Mouse (Mus musculus) splenic B cell, adult 2 months (primary cell): Measurements from ENCODE around the gene 1700037H04Rik.

Source experiments
- DNase-seq: peaks from one replicate; pipeline ENCODE4 v3.0.0-alpha.2; 2011; ENCODE audit warnings: low read depth, low spot score
- H3K27me3 ChIP-seq: 2 replicates; pipeline ENCODE4 v1.6.1; 2012; ENCODE audit warnings: mild to moderate bottlenecking, low read length, moderate library complexity, mixed read lengths; ENCODE audit not compliant: control insufficient read depth, poor library complexity, insufficient read depth, severe bottlenecking
- H3K36me3 ChIP-seq: 2 replicates; pipeline ENCODE4 v1.6.1; 2012; ENCODE audit warnings: mild to moderate bottlenecking, low read length, moderate library complexity, mixed read lengths; ENCODE audit not compliant: control insufficient read depth, poor library complexity, insufficient read depth, severe bottlenecking

Gene 1700037H04Rik

DNA sequence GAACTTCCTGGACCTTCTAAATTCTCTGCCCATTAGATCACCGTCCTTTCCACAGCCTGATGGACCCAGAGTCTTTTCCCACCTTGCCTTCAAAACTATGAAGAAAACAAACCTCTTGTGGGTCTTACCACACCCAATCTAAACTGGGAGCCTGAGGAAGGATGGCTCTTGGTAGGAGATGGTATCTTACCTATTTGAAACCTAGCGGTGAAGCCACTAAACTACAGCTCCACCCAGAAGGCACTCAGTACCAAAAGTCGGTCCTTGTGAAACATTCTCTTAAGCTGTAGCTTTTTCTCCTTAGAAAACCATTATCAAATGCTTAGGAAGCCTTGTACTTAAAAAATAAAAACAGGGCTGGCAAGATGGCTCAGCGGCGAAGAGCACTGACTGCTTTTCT is 28.4 kb upstream of the 1700037H04Rik start:
- DNase-seq, result no peak
- H3K27me3 ChIP-seq, result no peaks in the 10 kb centered on the region
- peaks cover under 1% of the 10 kb centered on the region; the same call in 1 of the 2 replicates for H3K36me3 ChIP-seq

DNA sequence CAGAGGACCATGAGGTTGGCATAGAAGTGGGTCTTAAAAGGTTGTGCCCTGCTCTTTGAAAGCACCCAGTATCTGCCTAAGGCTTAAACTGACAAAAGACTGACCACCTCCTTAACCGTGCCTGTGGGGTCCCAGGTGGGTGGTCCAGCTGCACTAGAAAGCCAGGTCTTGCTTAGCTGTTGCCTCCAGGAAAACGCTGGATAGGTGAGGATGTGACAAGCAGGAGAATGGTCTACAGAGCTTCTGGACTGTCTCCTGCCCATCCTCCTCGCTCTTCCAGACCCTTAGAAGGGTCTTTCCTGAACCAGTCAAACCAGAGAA is 27.7 kb upstream of the 1700037H04Rik start:
- no peak for DNase-seq
- H3K36me3 ChIP-seq, result no peaks in the 10 kb centered on the region; the same call in 1 of the 2 replicates
- H3K27me3 ChIP-seq, result no peaks in the 10 kb centered on the region

DNA sequence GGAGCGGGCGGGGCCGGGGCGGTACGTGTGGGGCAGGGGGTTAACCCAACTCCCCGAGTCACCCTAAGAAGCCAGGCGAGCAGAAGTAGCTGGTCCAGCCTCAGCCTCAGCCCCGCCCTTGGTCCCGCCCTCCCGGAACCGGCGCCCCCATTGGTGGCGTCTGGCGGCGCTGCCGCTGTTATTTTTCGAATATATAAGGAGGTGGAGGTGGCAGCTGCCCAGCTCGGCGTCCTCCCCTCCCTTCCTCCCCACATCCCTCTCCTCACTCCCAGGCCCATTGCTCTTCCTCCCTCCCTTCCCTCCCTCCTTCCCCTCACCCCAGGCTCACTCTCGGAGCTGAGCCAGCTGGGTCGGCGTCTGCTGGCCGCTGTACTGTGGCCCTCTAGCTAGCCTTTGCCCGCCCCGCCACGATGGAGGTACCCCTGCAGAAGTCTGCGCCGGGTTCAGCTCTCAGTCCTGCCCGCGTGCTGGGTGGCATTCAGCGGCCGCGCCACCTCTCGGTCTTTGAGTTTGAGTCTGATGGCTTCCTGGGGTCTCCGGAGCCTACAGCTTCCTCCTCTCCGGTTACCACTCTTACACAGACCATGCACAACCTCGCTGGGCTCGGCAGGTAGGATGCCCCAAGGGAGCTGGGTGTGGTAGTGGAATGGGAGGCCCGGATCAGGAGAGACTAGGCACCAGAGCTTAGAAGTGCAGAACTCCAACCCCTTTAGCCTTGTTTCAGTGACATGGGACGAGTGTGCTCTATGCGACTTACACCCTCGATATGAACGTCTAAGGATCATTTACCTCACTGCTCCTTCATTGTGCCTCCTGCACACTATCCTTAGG is 27.1 kb upstream of the 1700037H04Rik start, which contains the start of the genes Cdc25b and Spef1:
Cdc25b (plus strand) TSS at position 179 of the 831 bp plus-strand sequence.
Spef1 (minus strand) TSS at position 512 of the 831 bp plus-strand sequence.
- DNase-seq, result peak; percentile 86
- H3K36me3 ChIP-seq, result no peaks in the 10 kb centered on the region; the same call in 1 of the 2 replicates
- no peaks in the 10 kb centered on the region for H3K27me3 ChIP-seq

DNA sequence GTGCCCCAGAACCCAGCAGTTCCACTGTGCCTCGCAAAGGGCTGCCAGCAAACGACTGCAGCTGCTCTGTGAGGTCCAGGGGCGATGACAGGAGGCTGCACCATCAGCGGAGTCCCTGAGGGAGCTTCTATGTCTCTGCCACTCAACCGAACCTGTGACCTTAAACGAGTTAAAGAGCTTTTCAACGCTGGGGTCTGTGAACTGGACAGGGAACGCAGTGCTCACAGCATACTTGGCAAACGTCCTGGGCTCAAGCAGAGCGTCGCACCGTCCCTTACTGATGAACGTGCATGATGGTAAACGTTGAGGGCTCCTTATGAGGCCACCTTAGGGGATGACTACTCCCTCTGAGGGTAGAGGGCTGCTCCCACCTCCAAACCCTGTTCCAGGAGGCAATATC is 26.5 kb upstream of the 1700037H04Rik start:
- H3K27me3 ChIP-seq, result no peaks in the 10 kb centered on the region
- no peaks in the 10 kb centered on the region for H3K36me3 ChIP-seq
- DNase-seq, result no peak

DNA sequence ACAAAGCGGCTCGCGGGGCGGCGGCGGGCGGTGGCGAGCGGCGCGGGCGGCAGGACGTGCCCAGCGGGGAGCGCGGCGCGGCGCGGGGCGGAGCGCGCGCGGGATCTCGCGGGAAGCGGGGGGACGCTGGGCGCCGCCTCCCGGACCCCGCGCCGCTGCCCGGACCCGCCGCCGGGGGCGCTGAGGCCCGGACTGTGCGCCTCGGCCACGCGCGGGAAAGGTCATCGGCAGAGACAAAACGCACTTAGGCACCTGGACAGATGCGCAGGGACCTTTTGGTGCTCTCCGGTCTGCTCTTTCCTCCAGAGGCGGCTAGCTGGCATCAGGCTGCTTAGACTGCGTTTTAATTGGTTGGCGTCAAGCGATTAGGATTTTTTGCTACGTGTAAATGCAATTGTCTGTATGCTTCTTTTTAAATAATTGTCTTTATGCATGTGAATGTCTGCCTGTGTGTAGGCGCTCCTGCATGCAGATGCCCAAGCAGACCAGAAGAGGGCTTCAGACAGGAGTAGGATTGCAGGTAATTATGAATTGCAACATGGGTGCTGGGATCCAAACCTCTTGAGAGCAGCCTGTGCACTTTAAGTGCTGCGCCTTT is 20.2 kb upstream of the 1700037H04Rik start, which contains the start of gene Cenpb:
Cenpb (minus strand) TSS at position 78 of the 598 bp plus-strand sequence.
- no peaks in the 10 kb centered on the region for H3K36me3 ChIP-seq
- peak; percentile 79 for DNase-seq
- no peaks in the 10 kb centered on the region for H3K27me3 ChIP-seq

DNA sequence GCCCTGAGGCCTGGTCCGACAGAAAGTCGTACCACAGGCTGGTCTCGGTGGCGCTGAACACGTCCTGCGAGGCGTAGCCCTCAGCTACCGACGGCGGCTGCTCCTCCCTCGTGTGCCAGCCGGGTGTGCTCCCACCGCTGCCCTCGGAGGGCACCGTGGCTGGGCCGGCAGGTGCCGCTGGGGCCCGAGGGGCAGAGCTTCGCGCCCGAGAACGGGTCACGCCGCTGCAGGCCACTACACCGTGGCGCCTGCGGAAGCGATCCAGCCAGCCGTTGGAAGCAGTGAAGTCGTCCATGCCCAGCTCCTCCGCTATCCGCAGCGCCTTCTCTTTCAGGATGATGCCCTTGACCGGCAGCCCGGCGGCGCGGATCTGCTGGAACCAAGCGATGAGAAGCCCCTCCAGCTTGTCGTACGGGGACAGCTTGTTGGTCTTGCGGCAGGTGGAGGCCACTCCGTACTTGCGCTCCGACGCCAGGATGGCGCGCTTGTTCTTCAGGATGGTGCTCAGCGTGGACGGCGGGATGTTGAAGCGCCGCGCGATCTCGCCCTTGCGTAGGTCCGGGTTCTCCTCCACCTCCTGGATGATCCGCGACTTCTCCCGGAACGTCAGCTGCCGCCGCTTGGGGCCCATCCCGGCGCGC is 19.5 kb upstream of the 1700037H04Rik start:
- H3K36me3 ChIP-seq, result no peaks in the 10 kb centered on the region
- DNase-seq, result peak; percentile 60
- H3K27me3 ChIP-seq, result no peaks in the 10 kb centered on the region

DNA sequence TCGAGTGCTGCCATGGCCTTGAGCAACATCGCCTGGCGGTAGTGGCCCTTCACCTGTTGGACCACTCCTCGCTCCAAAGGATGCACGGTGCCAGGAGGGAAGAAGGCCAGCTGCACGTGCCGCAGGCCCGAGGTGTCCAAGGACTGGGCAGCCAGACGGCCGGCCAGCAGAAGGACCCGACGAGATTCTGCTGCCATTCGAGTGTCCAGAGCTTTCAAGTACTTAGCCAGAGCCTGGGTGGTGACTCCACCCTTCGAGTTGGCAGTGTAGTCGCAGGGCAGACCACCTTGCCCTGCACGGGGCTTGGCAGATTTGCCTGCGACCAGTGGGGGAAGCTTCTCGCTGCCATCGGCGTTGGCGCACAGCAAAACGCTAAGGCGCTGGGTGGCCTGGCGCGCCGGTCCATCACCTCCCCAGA is 19.0 kb upstream of the 1700037H04Rik start:
- H3K36me3 ChIP-seq, result no peaks in the 10 kb centered on the region
- H3K27me3 ChIP-seq, result no peaks in the 10 kb centered on the region
- no peak for DNase-seq

DNA sequence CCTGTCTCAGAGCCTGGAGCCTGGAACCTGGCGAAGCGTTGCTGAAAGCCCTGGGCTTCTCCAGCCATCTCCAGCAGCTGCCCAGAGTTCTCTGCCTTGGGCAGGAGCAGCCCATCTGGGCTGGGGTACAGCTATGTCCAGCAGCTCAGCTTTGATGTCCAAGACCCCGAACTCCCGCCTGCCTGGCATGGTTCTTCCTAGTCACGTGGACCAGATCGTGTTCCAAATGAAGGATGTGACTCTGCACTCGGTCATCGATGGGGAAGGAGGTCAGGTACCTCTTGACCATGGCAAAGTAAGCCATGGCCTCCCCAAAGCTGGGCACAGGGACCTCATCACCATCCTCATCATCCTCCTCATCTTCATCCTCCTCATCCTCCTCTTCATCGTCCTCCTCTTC is 18.1 kb upstream of the 1700037H04Rik start:
- Histone ChIP-seq H3K36me3 (no peaks in the 10 kb centered on the region), H3K27me3 (no peaks in the 10 kb centered on the region)
- no peak for DNase-seq

DNA sequence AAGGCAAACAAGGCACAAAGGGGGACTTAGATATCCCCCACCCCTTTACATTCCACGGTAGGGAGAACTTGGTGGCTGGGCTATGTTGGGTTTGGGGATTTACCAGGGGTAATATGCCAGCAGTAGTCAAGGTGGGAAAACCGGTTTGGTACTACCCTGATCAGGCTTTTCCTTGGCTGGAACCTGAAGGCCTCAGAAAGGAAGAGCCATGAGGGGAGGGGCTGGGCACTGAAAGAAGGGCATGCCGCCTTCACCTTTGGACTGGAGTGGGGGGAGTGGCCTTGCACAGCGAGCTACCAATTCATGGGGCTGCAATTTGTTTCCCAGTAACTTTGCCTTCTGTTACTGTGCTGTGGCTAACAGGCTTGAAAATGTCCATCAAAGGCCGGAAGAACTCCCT is 16.6 kb upstream of the 1700037H04Rik start:
- no peaks in the 10 kb centered on the region for H3K27me3 ChIP-seq
- H3K36me3 ChIP-seq, result no peaks in the 10 kb centered on the region
- DNase-seq, result no peak

DNA sequence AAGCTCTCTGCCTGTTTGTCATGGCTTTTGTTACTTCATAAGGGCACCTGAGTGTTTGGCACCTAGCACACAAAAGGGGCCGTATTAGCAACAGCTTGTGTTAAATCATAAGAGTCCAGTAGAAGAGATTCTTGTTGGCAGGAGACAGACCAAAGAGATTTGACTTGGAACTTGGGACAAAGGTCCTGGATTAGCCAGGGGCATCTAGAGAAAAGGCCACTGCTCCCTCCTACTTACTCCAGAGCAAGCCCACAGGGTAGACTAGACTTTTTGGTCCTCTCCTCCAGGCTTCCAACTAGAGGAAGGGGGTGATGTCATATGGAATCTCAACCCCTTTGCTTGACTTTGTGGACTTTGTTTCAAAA is 16.0 kb upstream of the 1700037H04Rik start:
- no peaks in the 10 kb centered on the region for H3K36me3 ChIP-seq
- no peak for DNase-seq
- H3K27me3 ChIP-seq, result no peaks in the 10 kb centered on the region

DNA sequence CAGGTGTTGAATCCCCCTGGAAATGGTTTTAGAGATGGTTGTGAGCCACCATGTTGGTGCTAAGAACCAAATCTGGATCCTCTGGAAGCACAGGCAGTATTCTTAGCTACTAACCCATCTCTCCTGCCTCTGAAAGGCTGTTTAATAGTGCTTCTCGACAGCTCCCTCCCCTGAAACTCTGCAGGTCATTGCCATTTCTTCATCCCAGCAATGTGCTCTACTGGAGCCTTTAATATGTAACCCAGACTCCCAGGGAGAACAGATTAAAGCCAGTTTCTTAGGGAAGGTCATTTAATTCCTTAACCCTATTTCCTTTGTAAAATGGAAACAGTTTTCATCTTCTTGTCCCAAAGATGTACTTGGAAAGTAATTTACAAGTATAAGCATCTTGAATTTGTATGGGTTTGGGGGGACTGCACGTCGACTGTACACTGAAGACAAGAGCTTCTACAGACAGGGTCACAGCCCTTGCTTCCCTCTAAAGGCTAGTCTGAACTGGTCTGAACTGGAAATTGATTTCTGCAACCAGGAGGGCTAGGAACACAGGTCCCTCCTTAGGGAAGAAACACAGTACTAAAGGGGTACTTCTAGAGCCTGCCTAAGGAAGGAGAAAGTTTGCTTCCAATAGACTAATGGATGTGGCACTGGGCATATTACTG is 15.5 kb upstream of the 1700037H04Rik start:
- H3K27me3 ChIP-seq, result no peaks in the 10 kb centered on the region
- no peaks in the 10 kb centered on the region for H3K36me3 ChIP-seq
- no peak for DNase-seq

DNA sequence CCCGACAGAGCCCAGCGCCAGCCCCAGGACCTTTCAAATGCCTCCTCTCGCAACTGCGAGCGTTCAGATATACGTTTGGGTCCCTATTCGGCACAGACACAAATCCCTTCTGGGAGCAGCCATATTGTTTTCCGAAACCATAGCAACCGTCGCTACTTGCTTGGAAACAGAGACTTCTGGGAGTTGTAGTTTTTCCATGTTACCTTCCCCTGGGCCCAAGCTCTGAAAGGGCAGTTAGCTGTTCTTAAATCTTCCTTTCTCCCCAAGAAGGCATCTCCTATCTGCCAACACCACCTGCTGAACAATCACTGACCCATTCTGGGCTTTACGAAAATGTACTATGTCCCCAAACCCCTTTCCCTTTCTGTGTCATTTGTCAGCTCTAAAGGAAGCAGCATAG is 14.8 kb upstream of the 1700037H04Rik start:
- Histone ChIP-seq H3K36me3 (no peaks in the 10 kb centered on the region), H3K27me3 (no peaks in the 10 kb centered on the region)
- DNase-seq, result peak; percentile 90

DNA sequence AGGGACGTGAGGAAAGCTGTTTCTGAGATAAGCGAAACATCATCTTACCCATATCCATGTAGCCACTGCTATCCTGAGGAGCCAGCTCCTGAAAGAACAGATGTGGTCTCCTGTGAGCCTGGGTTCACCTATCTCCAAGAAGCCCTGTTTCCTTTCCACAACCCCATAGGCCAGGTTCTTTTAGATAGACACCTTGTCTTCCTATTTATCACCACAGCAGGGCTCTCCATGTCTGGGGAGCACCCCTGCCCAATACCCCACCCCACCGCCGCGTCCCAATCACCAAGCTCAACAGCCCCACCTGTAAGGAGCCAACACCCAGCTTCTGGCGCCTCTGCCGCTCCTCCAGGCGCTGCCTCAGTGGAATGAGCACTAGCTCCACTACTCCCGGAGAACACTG is 12.4 kb upstream of the 1700037H04Rik start:
- DNase-seq, result no peak
- Histone ChIP-seq H3K27me3 (no peaks in the 10 kb centered on the region), H3K36me3 (no peaks in the 10 kb centered on the region)

DNA sequence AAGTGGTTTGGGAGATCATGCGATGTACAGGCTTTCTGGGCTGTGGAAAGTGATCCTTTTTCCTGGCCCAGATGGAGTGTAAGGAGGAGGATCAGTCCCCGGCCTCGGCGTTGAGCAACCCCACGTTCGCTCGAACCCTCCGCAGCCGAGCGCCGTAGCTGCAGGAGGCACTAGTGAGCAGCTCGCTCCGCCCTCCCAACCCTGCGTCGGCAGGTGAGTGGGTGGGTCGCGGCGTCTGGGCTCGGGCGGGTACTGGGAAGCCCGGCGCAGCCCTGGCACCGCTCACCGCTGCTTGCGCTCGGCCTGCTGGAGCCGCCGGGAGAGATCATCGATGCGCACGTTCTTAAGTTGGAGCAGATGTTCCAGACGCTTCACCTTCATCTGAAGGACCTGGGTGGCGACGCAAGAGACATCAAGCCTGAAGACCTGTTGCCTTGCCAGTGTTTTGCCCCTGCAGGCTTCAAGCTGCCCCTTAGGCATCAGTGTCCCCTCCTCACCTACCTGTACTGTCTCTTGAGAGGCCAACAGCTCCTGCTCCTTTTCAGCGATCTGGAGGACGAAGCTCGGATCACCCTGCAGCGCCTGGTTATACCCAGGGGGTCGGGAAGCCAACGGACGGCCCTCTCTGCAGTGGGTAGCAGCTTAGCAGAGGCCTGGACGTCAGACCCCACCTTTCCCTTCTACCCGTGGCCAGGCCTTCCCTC is 11.7 kb upstream of the 1700037H04Rik start:
- Histone ChIP-seq H3K36me3 (no peaks in the 10 kb centered on the region), H3K27me3 (no peaks in the 10 kb centered on the region)
- peak; percentile 30 for DNase-seq
